Mouse (Mus musculus) intestine, postnatal 0 days (tissue): ENCODE results near the gene Spint1. TPM values are rescaled to one million over a fixed set of nuclear protein-coding genes. Genes with fewer than 3 reads are reported as not detected.

Experiments
- ATAC-seq: fragments of 200-750 bp; cut with Nextera tagmentation; 2 replicates; pipeline ENCODE4 v1.8.0; 2017; ENCODE audit warnings: mild to moderate bottlenecking, moderate TSS enrichment, moderate library complexity
- H3K27ac ChIP-seq: fragments of 300-500 bp; sonication (generic); 2 replicates; pipeline ENCODE4 v1.5.1; 2014; ENCODE audit warnings: mild to moderate bottlenecking, low read depth, low read length, moderate library complexity
- H3K27me3 ChIP-seq: fragments of 300-500 bp; sonication (generic); replicated peaks from 2 replicates; pipeline ENCODE4 v1.6.1; 2014; ENCODE audit warnings: low read length, mixed read lengths; ENCODE audit not compliant: control insufficient read depth, insufficient read depth
- H3K36me3 ChIP-seq: fragments of 300-500 bp; sonication (generic); 2 replicates; pipeline ENCODE4 v1.6.1; 2014; ENCODE audit warnings: mild to moderate bottlenecking, moderate library complexity; ENCODE audit not compliant: control insufficient read depth, insufficient read depth
- H3K4me1 ChIP-seq: fragments of 300-500 bp; sonication (generic); replicated peaks from 2 replicates; pipeline ENCODE4 v1.6.1; 2014; ENCODE audit warnings: antibody characterized with exemption, low read length, mixed read lengths; ENCODE audit not compliant: control insufficient read depth, insufficient read depth
- H3K4me2 ChIP-seq: fragments of 300-500 bp; sonication (generic); replicated peaks from 2 replicates; pipeline ENCODE4 v1.6.1; 2014; ENCODE audit warnings: low read depth, mild to moderate bottlenecking, moderate library complexity
- H3K4me3 ChIP-seq: fragments of 300-500 bp; sonication (generic); 2 replicates; pipeline ENCODE4 v1.5.1; 2014; ENCODE audit warnings: low read depth, low read length
- H3K9ac ChIP-seq: fragments of 300-500 bp; sonication (generic); 2 replicates; pipeline ENCODE4 v1.6.1; 2014; ENCODE audit warnings: mild to moderate bottlenecking, low read depth, low read length
- H3K9me3 ChIP-seq: fragments of 300-500 bp; sonication (generic); 2 replicates; pipeline ENCODE4 v1.6.1; 2016; ENCODE audit warnings: mixed run types; ENCODE audit not compliant: control insufficient read depth
- CTCF ChIP-seq: sonication (generic); IDR thresholded peaks from 2 replicates; pipeline ENCODE4 v1.5.1; 2016; ENCODE audit warnings: low read depth, mild to moderate bottlenecking, control low read depth, antibody characterized with exemption, moderate library complexity
- WGBS: fragments of 180-500 bp; shearing (Covaris S2); extraction: QIAGEN DNeasy Blood & Tissue Kit; methylation state at CpG from one replicate; pipeline ENCODE4 v1.1.7; 2014; 5-methylcytosine and 5-hydroxymethylcytosine counted together
- polyA plus RNA-seq: library from polyadenylated mRNA; unstranded; fragments of >200 nt; fragmentation: Nextera tagmentation; extraction: Ambion mirVana; gene quantifications from 2 replicates; pipeline ENCODE4 v1.2.1, GENCODE M21; 2015

The Spint1 gene
- polyA plus RNA-seq, 1 experiment from 2014 or later, result 148 TPM

DNA sequence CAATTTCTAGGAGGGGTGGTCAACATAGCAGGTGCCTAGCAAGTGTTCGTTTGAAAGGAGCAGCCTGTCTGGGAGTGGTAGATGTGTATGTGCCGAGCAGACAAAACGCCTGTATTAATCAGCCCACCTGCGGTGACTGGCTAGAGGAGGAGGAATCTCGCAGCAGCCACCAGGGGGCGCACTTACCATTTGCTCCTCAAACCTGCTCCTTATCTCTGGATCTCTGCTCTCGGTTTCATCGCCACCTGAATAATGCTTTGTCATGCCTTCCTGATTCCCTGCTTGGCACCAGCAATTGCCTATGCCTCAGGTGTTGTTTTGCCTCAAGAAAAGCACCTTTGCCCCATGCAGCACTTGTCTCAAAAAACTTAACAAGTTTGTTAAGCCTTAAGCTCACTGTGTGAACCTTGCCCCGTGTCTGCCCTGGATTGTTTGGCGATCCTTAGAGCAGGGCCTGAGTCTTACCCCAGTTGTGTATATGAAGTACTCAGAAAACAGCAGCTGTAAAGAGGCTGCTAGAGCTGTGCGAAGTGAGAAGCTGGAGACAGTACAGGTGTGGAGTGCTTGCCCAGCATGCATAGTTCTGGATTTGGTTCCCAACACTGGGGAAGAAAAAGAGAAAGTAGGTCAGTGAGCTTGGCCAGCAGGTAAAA, 13.8 kb downstream of the Spint1 start:
- no peak overlapping the region for H3K9ac ChIP-seq
- H3K4me2 ChIP-seq, result peak overlapping the region; percentile 17
- peak overlapping the region; percentile 57 for H3K27ac ChIP-seq
- peak; percentile 95 for TF ChIP-seq CTCF
- peaks cover 3% of the 10 kb centered on the region for H3K27me3 ChIP-seq
- ATAC-seq, result peak; percentile 83
- peaks cover 7% of the 10 kb centered on the region; the same call in 1 of the 2 replicates for H3K4me1 ChIP-seq
- no peak overlapping the region for H3K4me3 ChIP-seq
- no peaks in the 10 kb centered on the region for H3K9me3 ChIP-seq
- H3K36me3 ChIP-seq, result peaks cover 14% of the 10 kb centered on the region; the same call in 1 of the 2 replicates
- WGBS, result 5% methylated on average over 11 of the region's 11 CpGs

DNA sequence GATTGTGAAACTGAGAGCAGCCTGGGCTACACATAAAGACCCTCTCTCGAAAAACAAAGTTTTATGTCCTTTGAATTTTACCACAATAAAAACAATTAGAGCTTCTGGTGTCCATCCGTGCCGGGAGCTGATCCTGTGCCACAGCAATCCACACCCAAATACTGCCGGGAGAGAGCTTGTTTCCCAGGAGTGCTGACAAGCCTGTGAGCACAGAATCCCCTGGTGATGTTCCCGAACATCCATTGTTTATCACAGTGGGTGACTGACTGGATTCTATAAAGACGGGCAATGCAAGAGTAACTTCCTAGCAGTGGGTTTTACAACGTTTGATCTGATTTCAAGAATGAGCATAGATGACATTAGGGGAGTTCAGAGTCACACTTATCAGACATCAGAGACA, 17.8 kb downstream of the Spint1 start:
- H3K9ac ChIP-seq, result no peak overlapping the region
- no peak for TF ChIP-seq CTCF
- H3K4me1 ChIP-seq, result peaks cover 4% of the 10 kb centered on the region; the same call in 1 of the 2 replicates
- ATAC-seq, result no peak
- no peak overlapping the region for H3K4me2 ChIP-seq
- H3K9me3 ChIP-seq, result no peaks in the 10 kb centered on the region
- H3K4me3 ChIP-seq, result no peak overlapping the region
- WGBS, result 27% methylated on average over 7 of the region's 7 CpGs
- no peaks in the 10 kb centered on the region for H3K36me3 ChIP-seq
- H3K27ac ChIP-seq, result no peak overlapping the region
- H3K27me3 ChIP-seq, result peaks cover 3% of the 10 kb centered on the region

DNA sequence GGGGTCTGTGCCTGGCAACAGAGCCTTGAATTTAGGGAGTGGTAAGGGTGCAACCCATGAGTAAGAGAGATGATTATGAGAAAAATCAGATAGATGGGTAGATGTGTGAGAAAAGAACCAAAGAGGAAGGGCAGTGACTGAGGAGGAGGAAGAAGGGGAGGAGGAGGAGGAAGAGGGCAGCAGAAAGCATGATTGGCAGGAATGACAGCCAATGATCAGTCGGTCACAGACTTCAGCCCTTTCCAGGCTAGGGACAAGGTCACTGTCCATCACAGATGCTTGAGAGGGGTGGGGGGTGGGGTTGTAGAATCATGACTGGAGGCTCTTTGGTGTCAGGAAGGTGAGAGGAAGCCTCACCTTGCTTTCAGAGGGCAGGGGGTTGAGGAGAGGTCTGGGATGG, 23.4 kb downstream of the Spint1 start:
- Histone ChIP-seq H3K36me3 (no peaks in the 10 kb centered on the region), H3K9me3 (no peaks in the 10 kb centered on the region), H3K4me3 (no peak overlapping the region), H3K27ac (no peak overlapping the region), H3K9ac (no peak overlapping the region), H3K27me3 (no peaks in the 10 kb centered on the region; the same call in 1 of the 2 replicates), H3K4me1 (no peaks in the 10 kb centered on the region; the same call in 1 of the 2 replicates), H3K4me2 (no peak overlapping the region)
- WGBS, result 82% methylated on average over 1 of the region's 1 CpGs
- ATAC-seq, result no peak
- TF ChIP-seq CTCF, result no peak

DNA sequence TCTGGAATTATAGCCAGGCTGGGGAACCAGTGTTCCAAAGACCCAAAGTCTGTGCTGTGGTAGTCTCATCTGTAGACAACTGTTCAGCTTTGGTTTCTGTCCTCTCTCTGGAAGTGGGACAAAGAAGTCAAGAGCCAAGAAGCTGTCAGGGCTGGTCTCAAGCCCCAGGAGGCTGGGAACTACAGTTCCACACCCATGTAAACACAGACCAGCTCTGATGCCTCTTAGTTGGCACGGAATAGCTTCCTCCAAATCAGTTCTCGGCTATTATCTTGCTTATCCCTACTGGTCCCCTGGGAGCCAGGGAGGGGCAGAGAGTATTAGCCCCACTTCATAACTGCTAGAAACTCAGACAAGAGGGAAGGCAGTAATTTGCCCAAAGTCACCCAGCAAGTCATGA, 24.2 kb downstream of the Spint1 start:
- Histone ChIP-seq H3K36me3 (no peaks in the 10 kb centered on the region), H3K9me3 (no peaks in the 10 kb centered on the region), H3K4me2 (no peak overlapping the region), H3K9ac (no peak overlapping the region), H3K27me3 (no peaks in the 10 kb centered on the region), H3K27ac (no peak overlapping the region), H3K4me1 (no peaks in the 10 kb centered on the region; the same call in 1 of the 2 replicates), H3K4me3 (no peak overlapping the region)
- 29% methylated on average over 2 of the region's 2 CpGs for WGBS
- ATAC-seq, result no peak
- TF ChIP-seq CTCF, result no peak

DNA sequence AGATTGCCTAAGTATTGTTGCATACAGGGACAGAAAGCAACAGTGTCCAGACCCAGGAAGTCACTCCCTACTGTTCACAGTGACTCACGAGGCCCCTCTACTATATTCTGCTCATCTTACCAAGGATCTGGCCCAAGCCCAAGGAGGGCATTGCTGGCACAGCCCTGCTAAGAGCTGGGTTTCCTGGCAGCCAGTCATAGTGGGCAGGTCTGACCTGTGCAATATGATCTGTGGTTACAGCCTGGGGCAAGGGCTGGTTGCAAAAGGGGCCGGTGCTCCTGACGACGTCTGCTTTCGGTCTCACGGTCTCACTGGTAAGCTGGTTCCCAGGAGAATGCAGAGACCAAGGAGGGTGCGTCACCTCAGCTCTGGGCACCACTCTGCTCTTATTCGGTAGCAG, 25.8 kb downstream of the Spint1 start:
- H3K9ac ChIP-seq, result no peak overlapping the region
- no peak for TF ChIP-seq CTCF
- no peaks in the 10 kb centered on the region for H3K9me3 ChIP-seq
- H3K4me3 ChIP-seq, result no peak overlapping the region
- H3K4me2 ChIP-seq, result peak overlapping the region; percentile 43
- no peaks in the 10 kb centered on the region for H3K27me3 ChIP-seq
- H3K27ac ChIP-seq, result no peak overlapping the region
- no peaks in the 10 kb centered on the region; the same call in 1 of the 2 replicates for H3K4me1 ChIP-seq
- H3K36me3 ChIP-seq, result no peaks in the 10 kb centered on the region
- peak; percentile 64 for ATAC-seq
- WGBS, result 22% methylated on average over 8 of the region's 8 CpGs

DNA sequence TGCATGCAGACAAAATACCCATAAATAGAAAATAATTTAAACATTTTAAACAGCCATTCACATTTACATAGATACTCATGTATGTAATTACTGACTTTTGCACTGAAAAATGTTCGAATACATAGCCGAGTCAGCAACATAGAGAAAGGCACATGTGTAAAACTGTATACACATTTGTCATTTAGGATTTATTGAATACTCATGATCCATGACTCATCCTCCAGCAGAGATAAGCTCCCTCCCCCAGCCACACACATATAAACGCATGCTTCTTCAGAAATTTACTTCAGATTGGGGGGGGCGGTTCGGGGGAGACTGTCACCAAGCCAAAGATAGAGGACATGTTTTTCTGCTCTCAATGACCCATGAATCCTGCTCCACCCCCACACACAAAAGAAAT, 26.7 kb downstream of the Spint1 start:
- 52% methylated on average over 5 of the region's 5 CpGs for WGBS
- Histone ChIP-seq H3K4me1 (no peaks in the 10 kb centered on the region; the same call in 1 of the 2 replicates), H3K4me3 (no peak overlapping the region), H3K36me3 (no peaks in the 10 kb centered on the region), H3K4me2 (no peak overlapping the region), H3K27ac (no peak overlapping the region), H3K9me3 (no peaks in the 10 kb centered on the region), H3K27me3 (no peaks in the 10 kb centered on the region), H3K9ac (no peak overlapping the region)
- no peak for ATAC-seq
- TF ChIP-seq CTCF, result no peak
